13 mouse cellular contexts compared by ENCODE assay signal in genomic region chr4:59315553-59316405, GRCm38 (mm10).
DNase-seq lines count a peak whose midpoint lies in the region; ATAC-seq and TF ChIP-seq lines count a peak whose summit lies in the region.
"Had no signal": no experiment of that assay in that cellular context is flagged by ENCODE, and none has a peak within 500 bp of the region (broad histone marks: within the 10 kb centered on the region; RNA-seq: fewer than 3 reads in every experiment).

No protein-coding gene starts in this region.

- peaks cover 14% of the 10 kb centered on the region for H3K4me1 ChIP-seq in heart, embryonic 15.5 days (replicated peaks)
- H3K4me1 ChIP-seq in lung, postnatal 0 days (ENCODE audit: insufficient read depth, low read depth, low read length) = no peaks in the 10 kb centered on the region
- H3K4me1 ChIP-seq in embryonic facial prominence, embryonic 12.5 days = peaks cover 11% of the 10 kb centered on the region
- H3K4me1 ChIP-seq in stomach, embryonic 15.5 days = peaks cover 15% of the 10 kb centered on the region
- peaks cover 12% of the 10 kb centered on the region for H3K4me1 ChIP-seq in liver, embryonic 11.5 days (replicated peaks; ENCODE audit: control insufficient read depth, insufficient read depth, low read length)
- H3K4me1 ChIP-seq: hindbrain, embryonic 15.5 days had no signal

- no peak for DNase-seq in heart, postnatal 36 days
- DNase-seq in lung, postnatal 0 days (ENCODE audit: low spot score) = no peak
- no peak for DNase-seq in lung, postnatal 4 days
- no peak for DNase-seq in urinary bladder, postnatal 10 days (ENCODE audit: low spot score)
- no peak for DNase-seq in liver, embryonic 11.5 days (ENCODE audit: low spot score)
- DNase-seq: lung, postnatal 14 days; right cerebral cortex, postnatal 25 days; thymus, adult 2 months had no signal

- no peak for TF ChIP-seq EP300 in lung, postnatal 0 days (IDR thresholded peaks at IDR 0.05)

- no peaks in the 10 kb centered on the region for H3K9me3 ChIP-seq in heart, embryonic 15.5 days (replicated peaks)
- H3K9me3 ChIP-seq in lung, postnatal 0 days (ENCODE audit: low read length) = no peaks in the 10 kb centered on the region
- no peaks in the 10 kb centered on the region for H3K9me3 ChIP-seq in embryonic facial prominence, embryonic 12.5 days
- H3K9me3 ChIP-seq in stomach, embryonic 15.5 days = no peaks in the 10 kb centered on the region
- H3K9me3 ChIP-seq in liver, embryonic 11.5 days (ENCODE audit: control insufficient read depth, low read length) = no peaks in the 10 kb centered on the region
- H3K9me3 ChIP-seq: forebrain, embryonic 15.5 days; hindbrain, embryonic 15.5 days had no signal

- H3K9ac ChIP-seq in heart, embryonic 15.5 days = no peak overlapping the region
- no peak overlapping the region for H3K9ac ChIP-seq in lung, postnatal 0 days (replicated peaks; ENCODE audit: low read depth)
- H3K9ac ChIP-seq in embryonic facial prominence, embryonic 12.5 days = no peak overlapping the region
- no peak overlapping the region for H3K9ac ChIP-seq in stomach, embryonic 15.5 days
- no peak overlapping the region for H3K9ac ChIP-seq in liver, embryonic 11.5 days (ENCODE audit: low read depth, low read length)
- H3K9ac ChIP-seq: forebrain, embryonic 15.5 days; hindbrain, embryonic 15.5 days had no signal

- H3K4me2 ChIP-seq in heart, embryonic 15.5 days = peak overlapping the region; percentile 41
- H3K4me2 ChIP-seq in lung, postnatal 0 days (replicated peaks; ENCODE audit: low read depth, low read length) = no peak overlapping the region
- peak overlapping the region; percentile 12; the same call in 1 of the 2 replicates for H3K4me2 ChIP-seq in embryonic facial prominence, embryonic 12.5 days (replicated peaks)
- H3K4me2 ChIP-seq in stomach, embryonic 15.5 days = no peak overlapping the region
- H3K4me2 ChIP-seq in liver, embryonic 11.5 days = no peak overlapping the region
- H3K4me2 ChIP-seq: forebrain, embryonic 15.5 days; hindbrain, embryonic 15.5 days had no signal

- peak overlapping the region; percentile 50 for H3K27ac ChIP-seq in heart, embryonic 15.5 days
- no peak overlapping the region for H3K27ac ChIP-seq in lung, postnatal 0 days (ENCODE audit: low read length)
- H3K27ac ChIP-seq in embryonic facial prominence, embryonic 12.5 days = 0 out of 2 replicates have a peak overlapping the region, but pooled peaks have one; percentile 30
- H3K27ac ChIP-seq in stomach, embryonic 15.5 days = peak overlapping the region; percentile 26; the same call in 1 of the 2 replicates
- H3K27ac ChIP-seq in liver, embryonic 11.5 days (ENCODE audit: low read depth, low read length) = no peak overlapping the region
- H3K27ac ChIP-seq: forebrain, embryonic 15.5 days; hindbrain, embryonic 15.5 days had no signal

- 44% methylated on average over 15 of the region's 15 CpGs for WGBS in heart, embryonic 15.5 days
- 61% methylated on average over 15 of the region's 15 CpGs for WGBS in lung, postnatal 0 days
- WGBS in embryonic facial prominence, embryonic 12.5 days = 56% methylated on average over 15 of the region's 15 CpGs
- WGBS in stomach, embryonic 15.5 days = 57% methylated on average over 15 of the region's 15 CpGs
- 68% methylated on average over 15 of the region's 15 CpGs for WGBS in liver, embryonic 11.5 days

- 0 out of 2 replicates have a peak overlapping the region, but pooled peaks have one; percentile 3 for H3K4me3 ChIP-seq in heart, embryonic 15.5 days
- no peak overlapping the region for H3K4me3 ChIP-seq in lung, postnatal 0 days (ENCODE audit: low read depth, low read length)
- H3K4me3 ChIP-seq in embryonic facial prominence, embryonic 12.5 days = no peak overlapping the region
- no peak overlapping the region for H3K4me3 ChIP-seq in stomach, embryonic 15.5 days (replicated peaks)
- no peak overlapping the region for H3K4me3 ChIP-seq in liver, embryonic 11.5 days (ENCODE audit: low read depth, low read length)
- H3K4me3 ChIP-seq: forebrain, embryonic 15.5 days; hindbrain, embryonic 15.5 days had no signal

- H3K36me3 ChIP-seq in heart, embryonic 15.5 days = no peaks in the 10 kb centered on the region
- H3K36me3 ChIP-seq in lung, postnatal 0 days (ENCODE audit: insufficient read depth, low read length) = no peaks in the 10 kb centered on the region
- H3K36me3 ChIP-seq in embryonic facial prominence, embryonic 12.5 days = no peaks in the 10 kb centered on the region
- H3K36me3 ChIP-seq in stomach, embryonic 15.5 days = no peaks in the 10 kb centered on the region
- H3K36me3 ChIP-seq in liver, embryonic 11.5 days (ENCODE audit: control insufficient read depth, insufficient read depth, low read length) = peaks cover 4% of the 10 kb centered on the region; the same call in 1 of the 2 replicates
- H3K36me3 ChIP-seq: forebrain, embryonic 15.5 days; hindbrain, embryonic 15.5 days had no signal

- intact Hi-C loops in heart, postnatal 36 days (cut with DNase I) = no loop called here

- TF ChIP-seq CTCF in lung, postnatal 0 days (IDR thresholded peaks at IDR 0.05) = no peak

- H3K27me3 ChIP-seq in heart, embryonic 15.5 days = no peaks in the 10 kb centered on the region
- no peaks in the 10 kb centered on the region for H3K27me3 ChIP-seq in lung, postnatal 0 days (replicated peaks; ENCODE audit: insufficient read depth, low read length)
- H3K27me3 ChIP-seq in embryonic facial prominence, embryonic 12.5 days = no peaks in the 10 kb centered on the region
- no peaks in the 10 kb centered on the region for H3K27me3 ChIP-seq in stomach, embryonic 15.5 days (replicated peaks)
- H3K27me3 ChIP-seq in liver, embryonic 11.5 days (replicated peaks; ENCODE audit: control insufficient read depth, insufficient read depth, low read length) = no peaks in the 10 kb centered on the region
- H3K27me3 ChIP-seq: forebrain, embryonic 15.5 days; hindbrain, embryonic 15.5 days had no signal

- 0 out of 2 replicates have a peak, but pooled peaks have one; percentile 53 for ATAC-seq in heart, embryonic 15.5 days (replicated peaks; ENCODE audit: insufficient number of reproducible peaks, insufficient read depth, low FRiP score, low read depth)
- ATAC-seq in lung, postnatal 0 days = peak; percentile 57
- peak; percentile 88 for ATAC-seq in embryonic facial prominence, embryonic 12.5 days (ENCODE audit: insufficient number of reproducible peaks, insufficient read depth, low FRiP score, low TSS enrichment)
- ATAC-seq in stomach, embryonic 15.5 days (ENCODE audit: insufficient read depth, low FRiP score, low read depth) = no peak; the same call in 1 of the 2 replicates
- ATAC-seq in liver, embryonic 11.5 days (replicated peaks; ENCODE audit: low FRiP score) = no peak; the same call in 1 of the 2 replicates
- ATAC-seq: forebrain, embryonic 15.5 days had no signal

Comparison
In these comparisons a context has a peak if more than half of its experiments do, and no peak if none do; other contexts are left out.
1. ATAC-seq: peak in heart, embryonic 15.5 days (single experiment), lung, postnatal 0 days (single experiment) and embryonic facial prominence, embryonic 12.5 days (single experiment); none in stomach, embryonic 15.5 days (single experiment) and liver, embryonic 11.5 days (single experiment).
2. H3K27ac ChIP-seq: peak in heart, embryonic 15.5 days (single experiment), embryonic facial prominence, embryonic 12.5 days (single experiment) and stomach, embryonic 15.5 days (single experiment); none in lung, postnatal 0 days (single experiment) and liver, embryonic 11.5 days (single experiment).
3. H3K4me2 ChIP-seq: peak in heart, embryonic 15.5 days (single experiment) and embryonic facial prominence, embryonic 12.5 days (single experiment); none in lung, postnatal 0 days (single experiment), stomach, embryonic 15.5 days (single experiment) and liver, embryonic 11.5 days (single experiment).